Mouse (Mus musculus): Measurements from ENCODE around the gene Ppdpf. TPM values are rescaled to one million over a fixed set of nuclear protein-coding genes. Genes with fewer than 3 reads are reported as not detected.

Gene Ppdpf
- 10 to 100 TPM; 55.2 to 60.3 TPM for total RNA-seq (2021)
- long read RNA-seq, experiment 1, transcript Ppdpf-201 (5 exons, 1,160 nt), result minor isoform, 7 of 45 reads
- long read RNA-seq, experiment 1, transcript Ppdpf-202 (5 exons, 689 nt), result major isoform, 9 of 45 reads
- long read RNA-seq, experiment 1, transcript Ppdpf-206 (4 exons, 750 nt), result minor isoform, 8 of 45 reads
- long read RNA-seq, experiment 1, transcript Ppdpf-204 (2 exons, 510 nt), result minor isoform, 6 of 45 reads
- long read RNA-seq, experiment 1, partial matches to known transcripts, result 5 of 45 reads
- long read RNA-seq, experiment 1, other reads (novel, unspliced or antisense), result 0 of 45 reads
- long read RNA-seq, experiment 2, transcript Ppdpf-206 (4 exons, 750 nt), result minor isoform, 5 of 38 reads
- long read RNA-seq, experiment 2, transcript Ppdpf-205 (3 exons, 771 nt), result minor isoform, 9 of 38 reads
- long read RNA-seq, experiment 2, transcript Ppdpf-201 (5 exons, 1,160 nt), result major isoform, 10 of 38 reads
- long read RNA-seq, experiment 2, transcript Ppdpf-202 (5 exons, 689 nt), result minor isoform, 9 of 38 reads
- long read RNA-seq, experiment 2, partial matches to known transcripts, result 2 of 38 reads
- long read RNA-seq, experiment 2, other reads (novel, unspliced or antisense), result 2 of 38 reads

DNA sequence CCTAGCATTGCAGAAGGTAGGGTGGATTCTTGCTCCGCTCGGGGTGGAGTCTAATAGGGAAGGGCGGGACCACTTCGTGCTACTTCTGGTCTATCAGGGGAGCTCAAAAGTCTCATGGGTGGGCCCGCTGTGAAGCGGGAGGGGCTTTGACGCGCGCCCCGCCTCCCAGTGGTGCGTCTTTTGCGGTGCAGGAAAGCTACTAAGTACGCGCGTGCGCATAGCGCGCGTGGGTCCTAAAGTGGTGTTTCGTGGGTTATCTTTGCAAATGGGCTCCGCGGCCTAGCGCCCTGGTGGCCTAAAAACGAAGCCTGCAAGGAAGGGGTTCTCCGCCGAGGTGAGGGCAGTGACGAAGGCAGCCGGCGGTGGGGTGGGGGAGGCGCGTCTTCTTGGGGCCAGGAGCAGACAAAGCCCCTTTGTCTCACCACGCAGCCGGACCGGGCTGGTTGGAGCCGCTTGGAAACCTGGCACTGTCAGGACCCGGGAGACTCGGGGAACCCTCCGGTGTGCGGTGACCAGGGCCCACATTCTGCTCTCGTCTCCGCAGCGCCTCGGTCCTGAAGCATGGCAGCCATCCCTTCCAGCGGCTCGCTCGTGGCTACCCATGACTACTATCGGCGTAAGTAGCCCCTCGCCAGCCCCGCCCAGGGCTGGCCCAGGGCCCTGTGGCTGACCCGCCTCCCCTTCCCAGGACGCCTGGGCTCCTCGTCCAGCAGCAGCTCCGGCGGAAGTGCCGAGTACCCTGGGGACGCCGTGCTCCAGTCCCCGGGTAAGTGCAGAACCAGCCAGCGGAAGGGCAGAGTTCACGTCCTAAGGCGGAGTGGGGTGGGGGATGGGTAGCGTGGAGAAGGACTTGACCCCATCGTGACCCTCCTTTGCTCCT, at the start of gene Ppdpf:
Ppdpf (plus strand) TSS at position 127 of the 880 bp plus-strand sequence.
- peak; percentile 85 for DNase-seq

DNA sequence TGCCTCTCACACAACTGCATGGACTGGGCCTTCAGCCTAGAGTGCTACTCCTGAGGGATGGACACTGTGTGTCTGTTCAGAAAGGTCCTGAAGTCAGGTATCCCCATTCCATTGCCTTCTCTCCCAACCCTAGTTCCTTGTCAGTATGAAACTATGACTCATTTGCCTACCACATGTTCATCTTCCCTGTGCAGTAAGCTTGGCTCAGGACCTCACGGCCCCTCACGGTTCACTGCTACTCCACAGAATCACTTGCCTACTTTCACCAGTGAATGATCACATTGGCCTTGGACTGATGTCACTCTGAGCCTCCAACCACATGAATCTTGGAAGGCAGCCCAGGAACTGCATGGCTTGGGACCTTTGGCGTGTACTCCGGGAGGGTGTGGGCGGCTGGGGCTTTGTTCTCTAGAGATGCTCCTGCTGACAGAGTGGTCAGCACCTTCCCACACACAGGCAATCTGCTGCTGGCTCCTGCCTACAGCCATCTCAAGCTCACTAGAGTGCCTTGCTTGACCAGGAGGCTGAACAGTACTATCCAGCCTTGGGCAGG, 47.3 kb upstream of the Ppdpf start:
- DNase-seq, result no peak

DNA sequence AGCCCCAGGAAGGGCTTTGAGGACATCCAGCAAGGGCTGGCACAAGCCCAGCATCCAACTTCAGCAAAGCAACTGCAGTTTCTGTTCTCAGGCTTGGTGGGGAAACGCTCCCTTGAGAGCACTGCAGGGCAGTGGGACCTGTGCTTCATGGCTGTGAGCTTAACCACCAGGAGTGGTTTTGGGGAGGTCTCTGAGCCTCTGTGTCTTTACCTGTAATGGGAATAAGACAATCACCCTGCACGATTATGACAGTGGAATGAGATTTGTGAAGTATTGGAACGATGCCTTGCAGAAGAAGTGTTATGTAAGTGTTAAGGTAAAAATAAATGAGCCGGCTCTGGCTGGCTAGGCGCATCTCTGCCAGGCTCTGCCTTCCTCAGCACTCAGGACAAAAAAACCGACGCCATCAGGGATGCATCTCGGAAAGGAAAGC, 44.3 kb upstream of the Ppdpf start:
- no peak for DNase-seq

DNA sequence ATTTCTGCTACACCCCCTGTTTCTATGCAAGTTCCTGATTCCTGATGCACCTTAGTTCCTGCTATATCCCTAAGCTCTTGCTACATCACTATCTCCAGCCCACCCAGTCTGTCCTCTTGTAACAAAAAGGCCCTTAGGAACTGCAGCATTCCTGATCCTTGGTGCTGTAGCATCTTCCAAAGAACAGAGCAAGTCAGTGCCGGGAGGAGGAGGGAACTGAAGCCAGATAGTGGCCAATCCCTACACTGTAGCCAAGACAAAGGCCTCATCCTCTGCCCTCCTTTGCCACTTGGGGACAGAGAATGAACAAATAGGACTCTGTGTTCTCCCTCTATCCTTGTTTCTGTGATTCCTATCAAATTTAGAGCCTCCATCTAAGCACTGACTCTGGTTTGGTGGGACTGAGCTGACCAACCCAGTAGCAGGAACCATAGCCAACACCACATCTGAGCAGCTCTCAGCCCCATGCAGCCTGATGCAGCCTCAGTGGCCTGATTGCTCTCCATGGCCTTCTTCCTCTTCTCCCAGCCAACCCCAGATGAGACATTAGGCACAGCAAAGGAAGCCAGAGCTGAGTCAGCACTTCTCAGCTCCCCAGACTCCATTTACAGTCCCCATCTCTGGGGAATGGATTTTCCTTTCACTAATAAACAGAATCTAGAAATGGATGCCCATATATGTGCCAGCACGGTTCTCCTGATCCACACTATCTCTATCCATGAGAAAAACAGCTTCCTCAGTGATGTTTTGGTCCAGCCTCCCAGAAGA, 43.4 kb upstream of the Ppdpf start:
- DNase-seq, result no peak

DNA sequence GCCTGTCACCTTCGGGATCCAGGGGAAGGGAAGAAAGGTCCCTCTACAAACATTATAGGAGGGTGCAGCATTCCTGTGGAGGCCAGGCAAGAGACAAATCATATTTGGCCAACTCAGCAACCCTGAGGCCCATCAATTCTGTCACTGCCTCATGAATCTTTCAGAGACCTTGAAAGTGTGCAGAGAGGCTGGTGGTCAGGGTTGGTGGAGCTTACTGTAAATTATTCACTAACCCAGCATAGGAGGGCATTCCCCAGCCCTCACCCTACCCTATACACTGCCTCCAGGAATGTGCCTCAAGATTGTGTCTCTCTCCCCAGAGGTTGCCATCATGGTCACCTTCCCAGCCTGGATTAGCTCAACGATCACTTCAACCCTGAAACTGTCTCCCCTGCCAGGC, 42.4 kb upstream of the Ppdpf start:
- no peak for DNase-seq

DNA sequence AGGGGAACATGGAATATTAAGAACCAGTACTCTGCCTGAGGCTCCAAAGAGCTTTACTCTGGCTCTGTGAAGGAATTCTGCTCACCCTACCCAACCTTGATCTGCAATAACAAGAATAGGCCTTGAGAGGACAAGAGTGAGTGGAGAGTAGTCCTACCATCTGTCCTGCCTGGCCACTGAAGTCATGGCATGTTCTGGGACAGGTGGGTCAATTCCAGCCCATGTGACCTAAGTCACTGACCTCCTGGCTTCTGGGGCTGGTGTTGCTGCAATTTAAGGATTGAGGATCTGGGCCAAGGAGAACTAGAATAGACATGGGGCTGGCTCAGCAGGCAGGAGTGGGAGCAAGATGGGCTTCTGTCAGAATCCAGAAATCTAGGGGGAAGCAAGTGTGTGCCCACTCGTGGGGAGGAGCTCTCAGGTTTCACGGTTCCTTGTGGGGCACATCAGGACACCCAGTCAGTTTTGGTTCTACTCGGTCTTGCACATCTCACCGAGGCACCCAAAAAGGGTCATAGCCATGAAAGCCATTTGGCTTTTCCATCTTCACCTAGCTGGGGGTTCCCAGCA, 40.0 kb upstream of the Ppdpf start:
- DNase-seq, result no peak

DNA sequence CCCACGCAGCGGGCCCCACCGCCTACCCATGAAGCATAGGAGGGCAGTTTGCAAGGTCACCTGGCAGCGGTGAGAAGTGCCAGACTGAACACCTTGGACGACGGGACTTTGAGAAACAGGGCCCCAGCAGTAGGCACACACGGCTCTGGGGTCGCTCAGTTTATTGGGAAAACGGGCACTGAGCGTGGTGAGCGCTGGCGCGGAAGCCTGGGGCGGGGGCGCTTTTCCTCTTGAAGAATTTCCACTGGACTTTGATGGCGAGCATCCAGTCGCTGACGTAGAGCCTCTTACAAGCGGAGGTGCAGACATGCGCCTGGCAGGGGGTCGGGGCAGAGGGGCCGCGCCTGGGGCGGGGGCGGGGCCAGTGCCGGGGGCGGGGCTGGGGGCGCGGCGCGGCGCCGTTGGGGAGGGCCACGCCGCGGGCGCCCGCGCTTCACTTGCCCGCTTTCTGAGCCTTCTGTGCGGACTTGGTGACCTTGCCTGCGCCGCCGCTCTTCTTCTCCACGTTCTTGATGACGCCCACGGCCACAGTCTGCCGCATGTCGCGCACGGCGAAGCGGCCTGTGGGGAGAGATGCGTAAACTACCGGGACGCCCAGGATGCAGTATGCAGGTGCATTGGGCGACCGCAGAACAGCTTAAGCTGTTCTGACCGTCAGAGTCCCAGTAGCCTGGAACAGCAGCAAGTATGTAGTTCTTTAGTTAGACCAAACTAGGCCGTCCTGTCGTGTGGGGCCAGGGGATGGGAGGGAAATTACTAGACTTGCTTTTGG, 39.3 kb upstream of the Ppdpf start:
- DNase-seq, result no peak

DNA sequence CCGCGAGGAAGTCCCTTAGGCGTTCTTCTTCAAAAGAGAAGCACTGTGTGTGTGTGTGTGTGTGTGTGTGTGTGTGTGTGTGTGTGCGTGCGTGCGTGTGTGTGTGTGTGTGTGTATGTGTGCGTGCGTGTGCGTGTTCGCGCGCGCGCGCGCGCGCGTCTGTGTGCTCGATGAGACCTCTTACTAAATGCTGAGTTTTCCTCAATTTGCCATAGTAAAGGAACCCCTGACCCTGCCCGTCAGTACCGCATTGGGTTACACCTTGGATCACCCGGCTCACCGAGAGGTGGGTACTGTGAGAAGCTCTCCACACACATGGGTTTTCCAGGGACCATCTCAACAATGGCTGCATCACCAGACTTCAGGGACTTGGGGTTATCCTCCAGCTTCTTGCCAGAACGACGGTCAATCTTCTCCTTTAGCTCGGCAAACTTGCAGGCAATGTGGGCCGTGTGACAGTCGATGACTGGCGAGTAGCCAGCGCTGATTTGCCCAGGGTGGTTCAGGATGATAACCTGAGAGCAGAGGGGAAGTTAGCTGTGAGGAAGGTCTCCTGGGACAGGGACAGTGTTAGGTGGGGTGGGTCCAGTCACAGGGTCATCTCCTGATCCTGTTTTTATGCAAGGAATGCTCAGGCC, 38.6 kb upstream of the Ppdpf start:
- no peak for DNase-seq

DNA sequence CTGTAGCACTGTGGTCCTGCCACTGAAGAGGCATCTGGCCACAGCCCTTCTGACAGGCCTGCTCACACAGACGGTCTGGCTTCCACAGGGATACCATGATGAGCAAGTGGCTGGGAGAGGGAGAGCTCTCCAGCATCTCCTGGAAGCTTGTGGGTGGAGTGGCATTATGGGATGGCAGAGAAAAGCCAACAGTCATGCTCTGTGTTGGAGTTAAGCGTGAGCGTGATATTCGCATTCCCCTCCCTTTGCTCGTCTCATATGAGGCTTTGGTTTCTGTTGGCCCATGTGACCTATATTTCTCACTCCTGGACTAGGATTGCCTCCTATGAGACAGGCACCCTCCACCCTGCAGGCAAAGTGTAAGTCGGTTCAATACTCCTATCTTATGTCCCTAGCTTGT, 36.8 kb upstream of the Ppdpf start:
- no peak for DNase-seq

DNA sequence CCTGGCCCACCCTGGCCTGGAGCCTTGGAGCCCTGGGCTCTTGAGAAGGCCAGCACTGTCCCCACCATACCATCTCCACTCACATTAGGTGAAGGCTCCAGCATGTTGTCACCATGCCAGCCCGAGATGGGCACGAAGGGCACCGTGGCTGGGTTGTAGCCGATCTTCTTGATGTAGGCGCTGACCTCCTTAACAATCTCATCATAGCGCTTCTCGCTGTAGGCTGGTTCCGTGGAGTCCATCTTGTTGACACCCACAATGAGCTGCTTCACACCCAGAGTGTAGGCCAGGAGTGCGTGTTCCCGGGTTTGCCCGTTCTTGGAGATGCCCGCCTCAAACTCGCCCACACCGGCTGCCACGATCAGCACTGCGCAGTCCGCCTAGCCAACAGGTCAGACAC, 34.3 kb upstream of the Ppdpf start:
- no peak for DNase-seq

DNA sequence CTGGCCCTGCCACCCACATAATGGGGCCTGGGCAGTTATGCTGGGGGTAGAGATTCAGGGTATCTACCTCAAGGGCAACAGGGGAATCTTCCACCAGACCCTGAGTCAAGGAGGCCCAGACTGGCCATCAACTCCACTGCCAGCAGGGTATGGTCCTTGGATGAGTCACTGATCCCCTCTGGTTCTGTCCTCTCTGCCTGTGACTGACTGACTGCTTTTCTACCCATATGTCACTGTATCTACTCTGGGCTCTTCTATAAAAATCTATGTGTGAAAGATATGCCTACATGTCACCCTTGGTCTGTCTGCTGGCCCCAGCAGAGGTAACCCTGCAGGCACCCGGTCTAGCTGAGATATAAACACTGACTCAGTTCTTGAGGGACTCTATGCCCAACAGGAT, 33.9 kb upstream of the Ppdpf start:
- no peak for DNase-seq

DNA sequence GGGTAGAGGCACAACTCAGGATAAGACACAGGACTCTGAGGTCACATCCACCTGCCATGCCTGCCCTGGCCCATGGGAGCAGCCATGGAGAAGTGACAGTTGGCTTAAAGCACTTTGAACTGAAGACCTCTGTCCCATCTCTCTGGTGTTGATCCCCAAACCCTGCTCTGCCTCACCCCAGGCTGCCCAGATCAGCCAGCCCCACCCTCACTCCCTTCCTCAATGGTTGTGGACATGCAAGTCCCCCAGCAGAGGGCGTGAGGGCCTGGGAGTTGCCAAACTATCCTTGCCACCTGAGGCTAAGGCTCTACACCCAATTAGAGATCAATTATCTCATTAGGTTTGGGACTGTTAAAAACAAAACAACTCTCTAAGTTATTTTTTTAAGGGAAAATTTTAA, 33.2 kb upstream of the Ppdpf start:
- DNase-seq, result no peak

DNA sequence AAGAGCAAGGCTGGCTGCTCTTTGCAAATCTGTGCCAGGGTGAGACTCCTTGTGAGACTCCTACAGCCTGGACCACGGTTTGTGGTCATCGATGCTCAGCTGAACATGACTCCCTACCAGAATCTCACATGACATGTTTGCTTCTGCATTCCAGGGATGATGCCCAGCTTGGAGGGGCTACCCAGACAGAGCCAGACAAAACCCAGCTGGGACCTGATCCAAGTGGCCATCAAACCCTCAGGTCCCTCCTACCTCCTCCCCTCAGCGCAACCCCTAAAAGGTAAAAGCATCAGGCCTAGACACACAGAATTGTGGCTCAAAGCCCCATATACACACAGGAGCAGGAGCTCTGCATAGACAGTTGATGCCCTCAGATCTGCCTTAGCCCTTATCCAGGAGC, 32.7 kb upstream of the Ppdpf start:
- DNase-seq, result no peak

DNA sequence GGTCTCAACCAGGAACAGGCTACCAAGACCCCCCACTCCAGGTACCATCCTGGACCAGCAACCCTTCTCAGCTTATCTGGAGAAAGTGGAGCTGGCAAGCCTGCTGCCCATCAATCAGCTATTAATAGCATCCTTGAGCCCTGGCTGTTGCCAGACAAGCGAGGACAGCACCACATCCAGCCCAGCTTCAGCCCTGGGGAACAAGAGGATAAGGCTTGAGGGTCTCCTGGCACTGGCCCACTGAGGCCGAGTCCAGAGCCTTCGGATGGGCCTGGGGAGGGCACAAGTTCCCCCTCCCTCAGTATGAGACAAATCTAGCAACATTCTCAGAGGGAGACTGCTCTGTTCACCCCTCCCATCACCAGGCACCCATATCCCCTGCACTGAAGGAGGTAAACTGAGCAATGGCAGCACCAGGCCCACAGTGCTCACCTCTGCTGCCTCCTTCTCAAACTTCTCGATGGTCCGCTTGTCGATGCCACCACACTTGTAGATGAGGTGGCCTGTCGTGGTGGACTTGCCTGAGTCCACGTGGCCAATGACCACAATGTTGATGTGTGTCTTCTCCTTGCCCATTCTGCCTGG, 32.1 kb upstream of the Ppdpf start:
- no peak for DNase-seq

DNA sequence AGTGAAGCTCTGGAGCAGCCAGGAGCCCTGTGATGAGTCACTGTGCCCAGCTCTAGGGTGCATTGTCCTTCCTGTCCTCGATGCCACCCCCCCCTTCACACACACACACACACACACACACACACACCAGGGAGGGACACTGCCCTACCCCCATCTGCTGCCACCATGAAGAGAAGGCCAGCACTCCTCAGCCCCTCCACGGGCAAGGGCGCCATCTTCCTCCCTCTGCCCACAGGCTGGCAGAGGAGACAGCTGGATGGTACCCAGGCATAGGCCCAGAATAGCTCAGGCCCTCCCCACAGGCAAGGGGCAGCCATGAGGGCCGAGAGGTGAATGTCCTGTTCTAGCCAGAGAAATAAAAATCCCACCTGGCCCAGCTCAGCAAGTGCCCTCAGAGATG, 31.2 kb upstream of the Ppdpf start:
- DNase-seq, result peak; percentile 48

DNA sequence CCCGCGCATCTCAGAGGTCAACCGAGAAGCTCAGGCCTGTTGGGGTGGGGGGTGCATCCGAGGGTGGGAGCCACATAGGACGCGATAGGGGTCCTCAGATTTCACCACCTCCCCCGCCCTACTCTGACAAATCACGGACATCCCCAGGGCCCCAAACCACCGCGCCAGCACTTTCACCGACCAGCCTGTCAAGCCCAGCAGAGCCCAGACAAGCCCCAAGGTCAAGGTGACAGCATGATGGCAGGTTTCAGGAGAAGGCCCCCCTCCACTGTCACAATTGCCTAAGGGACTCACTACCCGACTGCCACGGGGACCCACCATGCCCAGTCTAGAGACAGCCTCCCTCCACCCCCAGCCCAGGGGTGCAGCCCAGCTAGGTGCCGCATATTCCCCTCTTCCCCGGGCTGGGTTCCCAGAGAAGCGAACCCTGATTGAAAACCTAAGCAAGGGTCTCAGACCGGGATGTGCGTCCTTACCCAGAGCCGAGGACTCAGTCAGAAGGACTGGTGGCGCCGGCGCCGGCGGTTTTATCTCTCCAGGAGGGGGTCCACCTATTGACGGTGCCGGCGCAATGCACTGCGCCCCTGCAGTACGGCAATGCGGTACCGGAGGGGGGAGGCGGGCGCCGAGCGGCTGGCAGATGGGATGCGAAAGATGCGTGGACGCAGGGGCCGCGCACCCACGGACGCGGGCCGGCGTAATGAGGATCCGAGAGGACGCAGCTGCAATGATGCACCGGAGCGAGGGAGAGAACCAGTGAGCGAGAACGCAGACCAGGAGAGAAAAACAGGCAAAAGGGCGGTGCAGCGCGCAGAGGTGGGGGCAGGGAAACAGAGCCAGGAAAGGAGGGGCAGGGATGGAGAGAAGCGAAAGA, 30.6 kb upstream of the Ppdpf start, which contains the start of gene Eef1a2:
Eef1a2 (minus strand) TSS at position 767 of the 874 bp plus-strand sequence.
- peak; percentile 51 for DNase-seq

DNA sequence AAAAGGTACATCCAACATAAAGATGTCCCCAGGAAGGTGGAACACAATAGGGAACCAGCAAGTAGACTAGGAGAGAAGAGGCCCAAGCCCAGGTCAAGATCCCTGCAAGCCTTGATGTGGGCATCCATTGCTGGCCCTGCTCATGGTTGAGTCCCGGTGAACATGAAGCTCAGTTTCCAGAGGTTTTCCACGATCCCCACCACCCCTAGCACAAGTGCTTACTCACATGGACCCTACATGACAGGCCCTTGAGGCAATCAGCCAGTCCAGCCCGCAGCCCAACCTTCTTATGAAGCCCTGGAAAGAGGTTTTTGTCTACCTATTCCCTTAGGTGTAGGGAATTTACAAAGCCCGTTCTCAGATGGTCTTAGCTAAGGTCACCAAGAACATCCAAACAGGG, 29.9 kb upstream of the Ppdpf start:
- no peak for DNase-seq

DNA sequence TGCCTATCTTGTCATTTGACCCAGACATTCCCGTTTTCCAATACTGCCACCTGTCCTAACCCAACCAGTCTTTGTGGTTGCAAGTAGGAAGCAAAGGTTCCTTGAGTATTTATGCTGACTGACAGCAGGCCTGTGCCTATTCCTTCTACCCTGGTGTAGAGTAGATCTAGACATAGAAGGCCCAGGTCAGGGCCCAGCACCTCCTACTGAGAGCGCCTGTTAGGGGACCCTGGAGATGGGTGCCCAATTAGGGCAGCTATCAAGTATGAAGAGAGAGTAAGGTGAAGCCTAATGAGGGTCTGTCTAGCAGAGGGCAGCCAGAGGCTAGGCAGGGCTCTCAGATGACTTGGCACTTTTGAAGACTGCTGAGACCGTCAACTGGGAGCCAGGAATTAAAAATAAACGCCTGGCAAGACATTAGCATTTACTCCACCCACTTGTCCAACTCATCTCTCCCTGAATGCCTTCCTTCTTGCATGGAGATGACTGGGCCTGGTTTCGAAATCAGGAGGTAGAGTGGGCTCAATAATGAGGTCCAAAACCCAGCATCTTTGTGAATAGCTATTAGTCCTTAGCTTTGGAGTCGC, 29.2 kb upstream of the Ppdpf start:
- no peak for DNase-seq

Data from gastrocnemius, postnatal 10 days (tissue).